Mouse (Mus musculus): ENCODE data around the gene Nhlrc3.

The Nhlrc3 gene

GRCm38 (mm10) chr3:53463046-53463764 lies at the start of gene Nhlrc3, which contains the start of gene Proser1:
TSS of gene Nhlrc3 (minus strand) at chr3:53463332.
TSS of gene Proser1 (plus strand) at chr3:53463666.
- DNase-seq (ENCODE audit: low spot score), result peak; percentile 94

- no peak for DNase-seq (ENCODE audit: low spot score)
Measured at GRCm38 (mm10) chr3:53502428-53502827, 39.3 kb upstream of the Nhlrc3 start.

GRCm38 (mm10) chr3:53498351-53498905 lies 35.3 kb upstream of the Nhlrc3 start:
- DNase-seq (ENCODE audit: low spot score), result no peak

GRCm38 (mm10) chr3:53488353-53488752 lies 25.2 kb upstream of the Nhlrc3 start, which contains the start of gene Stoml3:
TSS of gene Stoml3 (plus strand) at chr3:53488653.
- no peak for DNase-seq (ENCODE audit: low spot score)

GRCm38 (mm10) chr3:53486996-53487576 lies 24.0 kb upstream of the Nhlrc3 start:
- DNase-seq (ENCODE audit: low spot score), result no peak

- DNase-seq (ENCODE audit: low spot score), result no peak
Measured at GRCm38 (mm10) chr3:53486561-53486960, 23.4 kb upstream of the Nhlrc3 start.

- DNase-seq (ENCODE audit: low spot score), result no peak
Measured at GRCm38 (mm10) chr3:53483414-53484059, 20.4 kb upstream of the Nhlrc3 start.

- DNase-seq (ENCODE audit: low spot score), result no peak
Measured at GRCm38 (mm10) chr3:53478419-53479046, 15.4 kb upstream of the Nhlrc3 start.

GRCm38 (mm10) chr3:53477468-53477867 lies 14.3 kb upstream of the Nhlrc3 start:
- DNase-seq (ENCODE audit: low spot score), result no peak

- no peak for DNase-seq (ENCODE audit: low spot score)
Measured at GRCm38 (mm10) chr3:53475889-53476288, 12.8 kb upstream of the Nhlrc3 start.

GRCm38 (mm10) chr3:53474179-53474578 lies 11.0 kb upstream of the Nhlrc3 start:
- DNase-seq (ENCODE audit: low spot score), result no peak

GRCm38 (mm10) chr3:53472061-53472460 lies 8.9 kb upstream of the Nhlrc3 start:
- DNase-seq (ENCODE audit: low spot score), result no peak

- DNase-seq (ENCODE audit: low spot score), result no peak
Measured at GRCm38 (mm10) chr3:53469650-53470049, 6.5 kb upstream of the Nhlrc3 start.

- DNase-seq (ENCODE audit: low spot score), result no peak
Measured at GRCm38 (mm10) chr3:53467356-53467755, 4.2 kb upstream of the Nhlrc3 start.

- DNase-seq (ENCODE audit: low spot score), result no peak
Measured at GRCm38 (mm10) chr3:53466481-53466880, 3.3 kb upstream of the Nhlrc3 start.

GRCm38 (mm10) chr3:53465330-53465729 lies 2.2 kb upstream of the Nhlrc3 start:
- DNase-seq (ENCODE audit: low spot score), result no peak

GRCm38 (mm10) chr3:53464146-53464698 lies 1.1 kb upstream of the Nhlrc3 start:
- no peak for DNase-seq (ENCODE audit: low spot score)

GRCm38 (mm10) chr3:53463765-53464114 lies 608 bp upstream of the Nhlrc3 start:
- no peak for DNase-seq (ENCODE audit: low spot score)

- no peak for DNase-seq (ENCODE audit: low spot score)
Measured at GRCm38 (mm10) chr3:53462701-53463045, 459 bp downstream of the Nhlrc3 start.

- DNase-seq (ENCODE audit: low spot score), result no peak
Measured at GRCm38 (mm10) chr3:53460106-53460505, 3.0 kb downstream of the Nhlrc3 start.

- DNase-seq (ENCODE audit: low spot score), result no peak
Measured at GRCm38 (mm10) chr3:53457750-53458149, 5.4 kb downstream of the Nhlrc3 start.

GRCm38 (mm10) chr3:53454984-53455383 lies 8.1 kb downstream of the Nhlrc3 start:
- no peak for DNase-seq (ENCODE audit: low spot score)
